Mouse (Mus musculus) C2C12 (cell line): Measurements from ENCODE around the gene Erich2.

Source experiments
- CTCF ChIP-seq: IDR thresholded peaks from one replicate; pipeline ENCODE4 v1.5.1; 2011; ENCODE audit not compliant: control insufficient read depth, insufficient read depth, insufficient read length
- MYOG ChIP-seq: IDR thresholded peaks from one replicate; pipeline ENCODE4 v1.6.1; 2011; ENCODE audit not compliant: control insufficient read depth, insufficient read length; ENCODE audit errors: extremely low read depth

DNA sequence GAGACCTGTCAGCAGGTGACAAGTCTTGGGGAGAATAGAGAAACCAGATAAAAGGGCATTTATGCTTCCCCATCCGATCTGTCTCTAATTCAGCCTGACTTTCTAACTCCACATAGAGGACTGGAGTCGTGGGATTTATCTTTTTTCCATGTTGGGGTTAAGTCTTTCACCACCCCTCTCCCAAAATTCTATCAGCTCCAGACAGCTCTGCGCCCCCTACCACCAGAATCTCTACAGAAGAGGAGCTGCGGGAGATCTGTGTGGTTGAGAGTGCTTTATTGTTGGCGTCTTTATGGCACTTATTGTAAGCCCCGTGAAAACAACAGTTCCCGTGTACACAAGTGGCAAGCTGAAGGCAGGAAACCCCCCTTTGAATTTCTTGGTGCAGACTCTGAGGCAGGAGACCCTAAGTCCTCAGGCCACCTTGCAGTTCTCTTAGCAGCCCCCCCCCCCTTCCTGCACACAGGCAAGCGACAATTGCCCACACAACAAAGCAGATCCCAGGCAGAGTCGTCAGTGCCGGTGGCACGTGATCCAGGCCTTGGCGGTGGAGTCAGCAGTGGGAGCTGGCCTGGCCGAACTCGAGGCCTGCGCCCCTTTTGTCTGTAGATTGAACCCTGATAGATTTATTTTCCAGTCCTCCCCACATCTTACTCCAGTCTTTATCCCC is 56.2 kb downstream of the Erich2 start:
- TF ChIP-seq CTCF (no peak), MYOG (no peak)
